Mouse (Mus musculus): ENCODE data around the gene Nubp2.
A peak's percentile ranks its signal among the peaks of the same experiment; 100 is the strongest.

The Nubp2 gene

DNA sequence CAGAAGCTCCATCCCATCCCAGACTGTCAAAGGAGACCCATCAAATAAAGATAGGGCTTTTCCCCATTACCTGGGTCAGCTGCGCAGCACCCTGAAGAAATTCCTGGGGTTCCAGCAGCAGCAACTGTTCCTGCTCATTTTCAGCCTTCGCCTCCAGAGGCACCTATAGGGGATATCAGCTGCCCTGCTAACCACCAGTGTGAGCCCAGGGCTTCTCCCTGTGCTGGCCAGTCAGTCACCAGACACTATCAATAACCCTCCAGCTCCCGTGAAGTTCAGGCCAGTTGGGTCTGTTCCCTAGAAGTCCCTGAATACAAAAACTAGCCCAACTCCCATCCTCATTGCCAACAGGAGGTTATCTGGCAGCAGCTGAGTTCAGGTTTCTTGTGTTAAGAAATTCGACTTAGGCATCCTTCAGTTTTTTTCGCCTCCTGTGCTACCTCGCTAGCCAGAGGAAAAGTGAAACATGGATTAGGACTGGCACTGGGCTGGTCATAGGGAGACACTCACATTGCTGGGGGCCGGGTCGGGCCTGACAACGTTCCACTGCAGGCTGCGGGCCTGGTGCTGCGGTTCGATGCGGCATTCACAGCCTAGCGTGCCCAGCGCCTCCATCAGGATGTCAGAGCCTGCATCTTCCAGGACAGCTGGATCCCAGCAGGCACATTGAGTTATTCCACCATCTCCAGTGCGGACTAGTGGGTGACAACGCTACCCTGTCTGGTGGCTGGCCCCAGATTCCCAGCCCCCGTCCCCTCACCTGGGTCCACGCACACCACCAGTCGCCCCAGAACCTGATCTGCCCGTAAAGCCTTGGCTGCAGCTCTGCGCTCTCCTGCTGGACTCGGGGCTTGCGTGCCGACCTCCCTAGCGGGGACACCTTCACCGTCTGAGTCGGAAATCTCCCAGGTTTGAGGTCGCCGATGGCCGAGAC lies 8.2 kb upstream of the Nubp2 start:
- DNase-seq (ENCODE audit: low spot score in 2 of 2) = no peak

- no peak for DNase-seq (ENCODE audit: low spot score in 2 of 2)
These were observed 7.1 kb upstream of the Nubp2 start for GRCm38 (mm10) chr17:24893276-24893675.

DNA sequence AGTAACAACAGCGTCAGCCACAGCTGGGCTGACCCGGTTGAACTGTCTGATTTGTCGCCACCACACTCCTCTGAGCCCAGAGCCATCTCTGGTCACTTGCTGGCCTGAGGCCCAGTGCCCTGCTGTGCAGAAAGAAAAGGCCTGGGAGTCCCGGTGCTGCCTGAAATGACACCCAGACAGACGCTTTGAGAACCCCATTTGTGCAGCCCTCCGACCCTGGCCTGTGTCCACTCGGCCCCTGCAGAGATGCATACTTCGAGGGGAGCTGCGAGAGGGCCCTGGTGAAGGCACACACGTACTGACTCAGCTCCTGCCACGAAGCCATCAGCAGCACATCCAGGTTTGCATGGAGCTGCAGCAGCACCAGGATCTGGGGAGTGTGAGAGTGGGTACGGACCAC lies 6.6 kb upstream of the Nubp2 start:
- no peak for DNase-seq (ENCODE audit: low spot score in 2 of 2)

DNA sequence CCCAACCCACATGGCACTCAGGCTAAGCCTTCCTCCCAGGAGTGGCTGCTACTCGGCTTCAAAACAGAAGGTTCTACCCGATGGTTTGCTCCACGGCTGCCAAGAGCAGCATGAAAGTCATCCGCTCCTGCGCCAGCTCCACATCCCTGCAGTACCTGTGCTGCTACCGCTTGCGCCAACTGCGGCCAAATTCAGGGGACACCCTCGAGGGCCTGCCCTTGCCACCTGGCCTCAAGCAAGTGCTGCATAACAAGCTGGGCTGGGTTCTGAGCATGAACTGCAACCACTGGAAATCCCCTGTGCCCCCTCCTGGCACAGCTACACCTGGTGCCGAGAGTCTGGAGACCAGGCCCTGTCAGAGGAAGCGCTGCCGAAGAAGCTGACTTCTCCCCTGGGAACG lies 5.2 kb upstream of the Nubp2 start:
- no peak for DNase-seq (ENCODE audit: low spot score in 2 of 2)

DNA sequence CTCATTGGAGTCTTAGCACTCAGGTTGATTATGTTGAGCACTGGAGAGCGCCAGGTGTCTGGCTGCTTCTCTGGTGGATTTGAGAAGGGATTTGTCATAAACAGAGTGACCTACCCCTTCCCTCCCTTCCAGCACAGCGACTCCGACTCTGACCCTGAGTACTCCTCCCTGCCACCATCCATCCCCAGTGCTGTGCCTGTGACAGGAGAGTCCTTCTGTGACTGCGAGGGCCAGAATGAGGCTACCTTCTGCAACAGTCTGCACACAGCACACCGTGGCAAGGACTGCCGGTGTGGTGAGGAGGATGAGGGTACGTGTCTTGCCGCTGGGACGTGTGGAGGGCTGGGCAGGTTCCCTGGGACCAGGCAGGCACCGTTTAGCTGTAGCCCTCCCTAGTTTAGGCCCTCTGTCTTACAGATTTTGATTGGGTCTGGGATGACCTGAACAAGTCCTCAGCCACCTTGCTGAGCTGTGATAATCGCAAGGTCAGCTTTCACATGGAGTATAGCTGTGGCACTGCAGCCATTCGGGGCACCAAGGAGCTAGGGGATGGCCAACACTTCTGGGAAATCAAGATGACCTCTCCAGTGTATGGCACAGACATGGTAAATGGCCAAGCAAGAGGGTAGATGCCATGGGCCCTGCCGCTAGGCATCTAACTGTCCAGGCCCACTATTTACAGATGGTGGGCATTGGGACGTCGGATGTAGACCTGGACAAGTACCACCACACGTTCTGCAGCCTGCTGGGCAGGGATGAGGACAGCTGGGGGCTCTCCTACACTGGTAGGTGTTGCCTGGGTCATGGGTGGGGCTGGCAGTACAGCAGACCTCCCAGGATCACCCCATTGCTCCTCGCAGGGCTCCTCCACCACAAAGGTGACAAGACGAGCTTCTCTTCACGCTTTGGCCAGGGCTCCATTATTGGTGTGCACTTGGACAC lies 4.3 kb upstream of the Nubp2 start:
- DNase-seq (ENCODE audit: low spot score in 2 of 2) = no peak

- DNase-seq (ENCODE audit: low spot score in 2 of 2) = no peak
These were observed 2.7 kb upstream of the Nubp2 start for GRCm38 (mm10) chr17:24888862-24889261.

DNA sequence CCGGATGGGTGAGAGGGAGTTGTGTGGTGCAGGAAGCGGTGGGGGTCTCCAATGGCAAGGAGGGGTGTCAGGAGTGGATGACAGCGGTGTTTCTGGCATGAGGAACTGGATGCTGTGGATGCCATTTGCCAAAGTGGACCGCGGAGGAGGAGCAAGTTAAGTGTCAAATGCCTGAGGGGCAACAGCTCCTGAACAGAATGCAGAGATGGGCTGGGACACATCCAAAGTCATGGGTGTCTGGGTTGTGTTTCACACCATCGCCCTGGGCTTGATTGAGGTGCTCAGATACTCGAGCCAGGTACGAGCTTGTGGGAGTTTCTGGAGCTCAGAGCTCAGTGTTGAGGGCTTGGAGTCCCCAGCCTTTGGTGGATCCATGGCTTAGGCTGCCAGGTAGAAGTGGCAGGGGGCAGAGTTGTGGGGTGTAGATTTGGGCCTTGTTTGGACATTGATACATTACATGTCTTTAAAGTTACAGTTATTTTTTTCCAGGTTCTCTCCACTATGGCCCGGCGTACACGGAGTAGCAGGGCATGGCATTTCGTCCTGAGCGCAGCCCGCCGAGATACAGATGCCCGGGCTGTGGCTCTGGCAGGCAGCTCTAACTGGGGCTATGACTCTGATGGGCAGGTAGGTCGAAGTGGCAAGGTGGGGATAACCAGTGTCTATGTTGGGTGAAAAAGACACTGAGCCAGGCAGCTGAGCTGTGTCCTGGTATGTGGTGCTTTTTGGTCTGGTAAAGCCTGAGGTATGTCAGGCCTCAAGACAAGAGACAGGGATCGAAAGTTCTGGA lies 1.3 kb upstream of the Nubp2 start:
- DNase-seq (ENCODE audit: low spot score in 2 of 2) = no peak

DNA sequence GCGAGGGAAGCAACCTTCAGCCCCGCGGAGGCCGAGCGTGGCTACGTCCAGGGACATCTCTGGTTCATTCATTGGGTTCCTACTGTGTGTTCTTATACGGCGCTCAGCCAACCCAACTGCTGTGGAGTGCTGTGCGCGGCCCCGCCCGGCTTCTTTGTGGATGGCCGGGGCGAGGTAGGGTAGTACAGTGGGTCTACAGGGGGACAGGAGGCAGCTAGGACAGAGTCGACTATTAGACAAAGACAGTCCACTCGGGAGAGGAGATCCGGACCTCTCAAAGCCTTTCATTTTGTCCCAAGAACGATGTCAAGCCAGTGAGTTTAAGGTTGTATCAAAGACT lies 753 bp upstream of the Nubp2 start:
- no peak for DNase-seq (ENCODE audit: low spot score in 2 of 2)

DNA sequence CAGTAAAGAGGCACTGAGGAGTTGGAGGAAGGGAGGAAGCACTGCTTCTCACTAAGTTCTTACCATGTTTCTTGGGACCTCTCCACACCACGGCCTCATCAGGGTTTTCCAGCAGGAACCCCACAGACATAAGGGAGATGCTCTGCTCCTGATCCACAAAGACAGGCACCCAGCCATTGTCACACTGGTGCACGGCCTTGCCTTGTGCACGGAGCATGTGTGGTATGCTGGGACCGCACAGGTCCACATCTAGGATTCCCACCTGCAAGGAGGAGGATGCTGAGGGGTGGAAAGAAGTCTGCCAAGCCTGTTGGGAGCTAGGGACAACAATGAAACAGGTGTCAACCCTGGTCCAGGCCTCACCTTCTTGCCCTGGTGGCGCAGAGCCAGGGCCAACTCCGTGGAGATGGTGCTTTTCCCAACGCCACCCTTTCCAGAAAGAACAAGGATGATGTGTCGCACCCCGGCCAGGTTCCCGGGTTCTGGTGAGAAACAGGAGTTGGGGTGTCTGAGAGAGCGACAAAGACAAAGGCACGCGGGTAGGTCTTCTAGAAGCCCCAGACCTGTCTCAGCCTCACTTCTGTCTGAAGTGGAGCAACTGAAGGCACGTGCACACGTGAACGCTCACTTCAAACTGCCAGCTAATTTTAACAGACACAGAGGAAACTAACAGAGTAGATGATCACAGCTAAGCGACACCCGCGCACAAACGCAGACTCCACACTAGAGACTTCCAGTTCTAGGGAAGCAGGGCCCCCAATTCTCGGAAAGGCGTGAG lies 604 bp downstream of the Nubp2 start:
- DNase-seq (ENCODE audit: low spot score in 2 of 2) = no peak

DNA sequence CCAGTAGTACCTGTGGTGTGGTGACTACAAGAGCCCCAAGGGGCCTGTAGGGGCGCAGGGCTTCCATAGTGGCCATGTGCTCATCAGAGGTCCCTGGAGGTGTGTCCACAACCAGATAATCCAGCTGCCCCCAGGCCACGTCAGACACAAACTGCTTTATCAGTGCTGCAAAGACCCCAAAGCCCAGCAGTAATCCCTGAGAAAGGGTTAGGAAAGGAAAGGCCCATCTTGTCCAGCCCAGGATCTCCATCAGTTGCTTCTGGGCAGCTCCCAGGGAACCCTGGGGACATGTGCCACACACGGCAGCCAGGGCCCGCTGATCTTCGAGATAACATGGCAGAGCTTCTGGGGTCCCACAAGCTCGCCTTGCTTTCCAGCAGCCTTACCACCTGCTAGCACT lies 1.8 kb downstream of the Nubp2 start:
- DNase-seq (ENCODE audit: low spot score in 2 of 2) = no peak

DNA sequence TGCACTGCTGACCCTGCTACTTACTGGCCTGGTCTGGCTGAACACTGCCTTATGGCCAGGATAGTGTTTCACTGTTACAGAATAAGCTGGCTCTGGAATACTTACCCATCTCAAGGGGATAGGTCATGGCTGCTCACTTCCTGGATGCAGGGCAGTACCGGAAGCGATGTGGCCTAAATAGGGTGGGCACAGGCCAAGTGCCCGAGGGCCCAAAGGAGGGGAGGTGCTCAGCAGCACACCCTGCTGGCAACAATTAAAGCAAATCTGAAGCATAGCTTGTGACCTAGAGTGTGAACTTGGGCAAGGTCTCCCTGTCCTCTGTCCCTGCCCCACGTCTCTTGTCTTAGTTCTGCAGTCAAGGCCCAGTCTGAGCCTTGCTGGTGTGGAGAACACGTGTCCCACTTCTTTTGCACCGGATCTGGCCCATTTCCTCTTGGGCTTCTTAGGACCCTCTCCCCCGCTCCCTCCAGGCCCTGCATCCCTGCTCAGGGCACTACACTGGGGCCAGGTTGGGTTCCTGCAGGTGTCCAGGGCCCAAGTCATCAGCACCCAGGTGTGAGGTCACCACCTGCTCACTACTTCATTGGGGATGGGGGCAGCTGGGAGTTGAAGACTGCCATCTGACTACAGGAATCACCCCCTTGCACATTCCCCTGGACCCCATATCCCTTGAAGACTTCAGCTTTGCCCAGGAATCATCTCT lies 4.3 kb downstream of the Nubp2 start:
- DNase-seq (ENCODE audit: low spot score in 2 of 2) = no peak

GRCm38 (mm10) chr17:24878531-24878930 lies 7.6 kb downstream of the Nubp2 start:
- DNase-seq (ENCODE audit: low spot score in 2 of 2) = no peak

GRCm38 (mm10) chr17:24878117-24878397 lies 8.1 kb downstream of the Nubp2 start:
- no peak for DNase-seq (ENCODE audit: low spot score in 2 of 2)

GRCm38 (mm10) chr17:24877336-24878116 lies 8.6 kb downstream of the Nubp2 start:
- DNase-seq (ENCODE audit: low spot score in 2 of 2) = no peak

DNA sequence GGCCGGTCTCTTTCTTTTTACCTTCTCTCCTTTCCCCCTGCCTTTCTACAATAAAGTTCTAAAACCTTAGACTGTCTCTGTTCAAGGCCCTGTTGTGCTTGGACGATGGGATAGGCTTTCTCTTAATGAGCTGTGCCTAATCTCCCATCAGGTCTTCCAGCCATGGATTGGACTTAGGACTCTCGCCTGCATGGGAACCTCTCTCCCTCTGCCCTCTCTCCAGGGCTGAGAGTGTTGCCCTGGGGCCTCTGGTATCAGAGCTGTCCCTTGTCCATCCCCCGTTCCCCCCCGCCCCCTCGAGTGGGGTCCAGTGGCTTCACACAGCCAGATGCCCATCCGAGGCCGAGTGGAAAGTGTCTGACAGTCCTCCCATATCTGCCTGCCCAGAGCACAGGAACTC lies 11.2 kb downstream of the Nubp2 start:
- DNase-seq (ENCODE audit: low spot score in 2 of 2) = no peak

- DNase-seq (ENCODE audit: low spot score in 2 of 2) = no peak
These were observed 11.8 kb downstream of the Nubp2 start for GRCm38 (mm10) chr17:24874405-24874745.

- DNase-seq (ENCODE audit: low spot score in 2 of 2) = no peak
These were observed 12.3 kb downstream of the Nubp2 start for GRCm38 (mm10) chr17:24873695-24874404.

- peak in 1 of 2 experiments; percentile 52 for DNase-seq (ENCODE audit: low spot score in 2 of 2)
These were observed 18.2 kb downstream of the Nubp2 start for GRCm38 (mm10) chr17:24867914-24868313.

- DNase-seq (ENCODE audit: low spot score in 2 of 2) = no peak
These were observed 20.4 kb downstream of the Nubp2 start, which contains the start of gene Igfals for GRCm38 (mm10) chr17:24865776-24866175. Igfals (plus strand) TSS chr17:24865997.

Data from right cerebral cortex, postnatal 36 days (tissue).